Mouse (Mus musculus): ENCODE data around the gene Nsmce1. TPM values are rescaled to one million over a fixed set of nuclear protein-coding genes. Genes with fewer than 3 reads are reported as not detected.

Gene Nsmce1
- total and polyA plus RNA-seq, 3 experiments = 58.1 to 59.2 TPM; not detected in 1

GRCm38 (mm10) chr7:125519715-125520114, 28.3 kb upstream of the Nsmce1 start:
- Histone ChIP-seq H3K4me1 (ENCODE audit: control insufficient read depth in 1 of 2, insufficient read depth in 2 of 2, low read length in 2 of 2) (peaks cover 19 to 45% of the 10 kb centered on the region in 2 experiments), H3K4me3 (ENCODE audit: control insufficient read depth in 1 of 2, insufficient read depth in 1 of 2, low read depth in 2 of 2, low read length in 2 of 2) (no peak overlapping the region), H3K36me3 (ENCODE audit: control insufficient read depth in 1 of 2, insufficient read depth in 2 of 2, low read length in 2 of 2) (peaks cover 0 to 42% of the 10 kb centered on the region in 2 experiments; a peak in 2 of 4 replicates), H3K79me2 (ENCODE audit: control insufficient read depth, insufficient read depth, low read length, poor library complexity) (no peaks in the 10 kb centered on the region), H3K9ac (ENCODE audit: control insufficient read depth, low read depth, low read length, poor library complexity, severe bottlenecking) (no peak overlapping the region), H3K27ac (ENCODE audit: control insufficient read depth, low read depth, low read length) (no peak overlapping the region), H3K9me3 (replicated peaks; ENCODE audit: insufficient read depth, low read length) (no peaks in the 10 kb centered on the region), H3K27me3 (ENCODE audit: control insufficient read depth in 1 of 2, insufficient read depth in 2 of 2, low read length in 2 of 2) (no peaks in the 10 kb centered on the region)
- no peak for DNase-seq (ENCODE audit: low read depth, low spot score)
- TF ChIP-seq ZNF384 (IDR thresholded peaks at IDR 0.05; ENCODE audit: low read depth, low read length) (no peak), MAFK (IDR thresholded peaks at IDR 0.05; ENCODE audit: borderline replicate concordance, low read depth, low read length) (no peak), USF1 (IDR thresholded peaks at IDR 0.05; ENCODE audit: low read depth, low read length) (no peak), GABPA (IDR thresholded peaks at IDR 0.05; ENCODE audit: low read depth, low read length) (no peak), MAX (IDR thresholded peaks at IDR 0.05; ENCODE audit: low read length) (no peak), RAD21 (IDR thresholded peaks at IDR 0.05; ENCODE audit: low read depth, low read length) (no peak), HCFC1 (IDR thresholded peaks at IDR 0.05; ENCODE audit: low read depth, low read length) (no peak), TBP (IDR thresholded peaks at IDR 0.05; ENCODE audit: low read depth, low read length) (no peak), POLR2AphosphoS5 (IDR thresholded peaks at IDR 0.05; ENCODE audit: borderline replicate concordance, low read depth, low read length) (no peak), SMC3 (IDR thresholded peaks at IDR 0.05; ENCODE audit: low read depth, low read length) (no peak), MXI1 (IDR thresholded peaks at IDR 0.05; ENCODE audit: low read depth, low read length) (no peak), E2F4 (IDR thresholded peaks at IDR 0.05; ENCODE audit: borderline replicate concordance, low read depth, low read length) (no peak), ZMIZ1 (IDR thresholded peaks at IDR 0.05; ENCODE audit: low read depth, low read length) (no peak), ETS1 (IDR thresholded peaks at IDR 0.05; ENCODE audit: low read depth, low read length) (no peak), BHLHE40 (IDR thresholded peaks at IDR 0.05; ENCODE audit: borderline replicate concordance, low read depth, low read length) (no peak), RCOR1 (IDR thresholded peaks at IDR 0.05; ENCODE audit: low read depth, low read length) (no peak), POLR2AphosphoS2 (IDR thresholded peaks at IDR 0.05; ENCODE audit: low read length) (no peak), CHD2 (IDR thresholded peaks at IDR 0.05; ENCODE audit: low read length) (no peak)

- TF ChIP-seq NELFE (IDR thresholded peaks at IDR 0.05; ENCODE audit: low read depth, low read length) = no peak
- no peak for DNase-seq (ENCODE audit: low read depth, low spot score)
- H3K4me3 ChIP-seq (ENCODE audit: control insufficient read depth in 1 of 2, insufficient read depth in 1 of 2, low read depth in 2 of 2, low read length in 2 of 2) = no peak overlapping the region
- H3K4me1 ChIP-seq (ENCODE audit: control insufficient read depth in 1 of 2, insufficient read depth in 2 of 2, low read length in 2 of 2) = peaks cover 20 to 41% of the 10 kb centered on the region in 2 experiments
- no peaks in the 10 kb centered on the region for H3K27me3 ChIP-seq (ENCODE audit: control insufficient read depth in 1 of 2, insufficient read depth in 2 of 2, low read length in 2 of 2)
- H3K9me3 ChIP-seq (replicated peaks; ENCODE audit: insufficient read depth, low read length) = no peaks in the 10 kb centered on the region
- H3K27ac ChIP-seq (ENCODE audit: control insufficient read depth, low read depth, low read length) = peak overlapping the region; percentile 59; the same call in 1 of the 2 replicates
- no peaks in the 10 kb centered on the region for H3K79me2 ChIP-seq (ENCODE audit: control insufficient read depth, insufficient read depth, low read length, poor library complexity)
- H3K36me3 ChIP-seq (ENCODE audit: control insufficient read depth in 1 of 2, insufficient read depth in 2 of 2, low read length in 2 of 2) = peaks cover 0 to 36% of the 10 kb centered on the region in 2 experiments; a peak in 2 of 4 replicates
- H3K9ac ChIP-seq (ENCODE audit: control insufficient read depth, low read depth, low read length, poor library complexity, severe bottlenecking) = no peak overlapping the region
These were observed 26.1 kb upstream of the Nsmce1 start for GRCm38 (mm10) chr7:125517470-125517869.
